Mouse (Mus musculus): ENCODE measurements around the gene 1600002K03Rik. TPM values are rescaled to one million over a fixed set of nuclear protein-coding genes. Genes with fewer than 3 reads are reported as not detected.

The 1600002K03Rik gene
- polyA plus RNA-seq, 1 experiment, result 0.99 TPM

DNA sequence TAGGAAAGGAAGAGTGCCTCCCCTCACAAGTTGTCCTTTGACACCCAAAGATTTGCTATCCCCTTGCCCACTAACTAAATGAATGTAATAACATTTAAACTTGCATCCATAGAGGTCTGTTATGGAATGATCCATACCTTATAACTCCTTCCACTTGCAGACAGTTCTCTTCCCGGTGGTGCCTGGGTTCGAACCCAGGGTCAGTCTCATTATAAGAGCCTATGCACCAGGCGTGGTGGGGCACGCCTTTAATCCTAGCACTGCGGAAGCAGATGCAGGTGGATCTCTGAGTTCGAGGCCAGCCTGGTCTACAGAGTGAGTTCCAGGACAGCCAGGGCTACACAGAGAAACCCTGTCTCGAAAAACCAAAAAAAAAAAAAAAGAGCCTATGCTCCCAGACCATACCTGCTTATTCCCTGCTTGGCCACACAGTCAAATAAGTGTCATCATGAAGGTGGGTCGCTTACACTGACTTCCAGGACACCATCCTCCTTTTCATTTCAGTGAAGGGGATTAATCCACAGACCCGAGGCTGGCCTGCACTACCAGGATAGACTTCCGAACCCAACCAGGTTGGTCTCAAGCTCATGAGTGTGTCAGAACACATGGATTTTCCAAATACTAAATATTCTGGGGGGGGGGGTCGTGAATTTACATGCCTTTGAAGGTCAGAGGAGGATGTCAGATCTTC, 32.6 kb upstream of the 1600002K03Rik start:
- Histone ChIP-seq H3K4me3 (replicated peaks) (no peak overlapping the region), H3K36me3 (ENCODE audit: control insufficient read depth) (peaks cover 24% of the 10 kb centered on the region), H3K4me1 (ENCODE audit: control insufficient read depth) (peaks cover 89% of the 10 kb centered on the region), H3K9me3 (ENCODE audit: control insufficient read depth, low read length) (peaks cover 7% of the 10 kb centered on the region), H3K27me3 (ENCODE audit: control insufficient read depth) (peaks cover 52% of the 10 kb centered on the region)
- no peak for TF ChIP-seq TAL1 (IDR thresholded peaks at IDR 0.05; ENCODE audit: low read length)
- TF ChIP-seq GATA1 (IDR thresholded peaks at IDR 0.05; ENCODE audit: low read length), result no peak

DNA sequence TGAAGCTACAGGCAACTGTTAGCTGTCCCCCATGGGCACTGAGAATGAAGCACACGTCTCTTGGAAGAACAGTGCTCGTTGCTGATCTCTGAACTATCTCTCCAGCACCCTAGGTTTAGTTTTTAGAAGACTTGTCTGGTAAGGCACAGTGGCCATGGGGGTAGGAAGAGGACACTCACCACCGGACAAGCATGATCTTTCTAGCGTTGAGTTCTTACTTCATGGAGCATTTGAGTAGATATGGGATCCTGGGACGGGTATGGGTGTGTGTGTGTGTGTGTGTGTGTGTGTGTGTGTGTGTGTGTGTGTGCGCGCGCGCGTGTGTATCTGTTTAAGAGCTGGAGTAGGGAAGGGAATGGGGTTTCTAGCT, 32.1 kb upstream of the 1600002K03Rik start, which contains the start of gene Cbarp:
Gene Cbarp, minus strand, starts transcription at position 170 of the 370 bp plus-strand sequence.
- Histone ChIP-seq H3K9me3 (ENCODE audit: control insufficient read depth, low read length) (peaks cover 7% of the 10 kb centered on the region), H3K36me3 (ENCODE audit: control insufficient read depth) (peaks cover 28% of the 10 kb centered on the region), H3K27me3 (ENCODE audit: control insufficient read depth) (peaks cover 47% of the 10 kb centered on the region), H3K4me3 (replicated peaks) (peak within 1 kb of the TSS; percentile 86), H3K4me1 (ENCODE audit: control insufficient read depth) (peaks cover 92% of the 10 kb centered on the region)
- no peak for TF ChIP-seq TAL1 (IDR thresholded peaks at IDR 0.05; ENCODE audit: low read length)
- no peak for TF ChIP-seq GATA1 (IDR thresholded peaks at IDR 0.05; ENCODE audit: low read length)

DNA sequence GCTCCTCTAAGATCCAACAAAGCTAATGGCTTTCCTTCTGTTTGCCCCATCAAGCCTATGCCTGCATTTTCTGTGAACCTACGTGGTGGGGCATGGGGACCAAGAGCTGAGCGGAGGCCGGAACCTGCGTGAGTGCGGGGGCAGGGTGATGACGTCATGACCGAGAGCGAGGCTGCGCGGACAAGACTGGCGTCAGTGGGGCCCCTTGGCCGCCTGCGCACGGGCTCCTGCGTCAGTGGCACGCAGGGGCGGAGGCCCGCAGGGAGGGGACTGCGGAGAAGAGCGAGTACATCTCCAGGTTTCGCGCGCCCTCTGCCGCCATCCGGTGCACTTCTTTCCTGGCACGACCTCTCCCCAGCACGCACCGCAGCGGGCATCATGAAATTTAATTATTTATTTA, 31.5 kb upstream of the 1600002K03Rik start:
- H3K27me3 ChIP-seq (ENCODE audit: control insufficient read depth), result peaks cover 41% of the 10 kb centered on the region
- peaks cover 5% of the 10 kb centered on the region; the same call in 1 of the 2 replicates for H3K9me3 ChIP-seq (ENCODE audit: control insufficient read depth, low read length)
- H3K4me1 ChIP-seq (ENCODE audit: control insufficient read depth), result peaks cover 96% of the 10 kb centered on the region
- TF ChIP-seq TAL1 (IDR thresholded peaks at IDR 0.05; ENCODE audit: low read length) (no peak), GATA1 (IDR thresholded peaks at IDR 0.05; ENCODE audit: low read length) (no peak)
- peaks cover 34% of the 10 kb centered on the region for H3K36me3 ChIP-seq (ENCODE audit: control insufficient read depth)
- peak overlapping the region; percentile 86 for H3K4me3 ChIP-seq (replicated peaks)

DNA sequence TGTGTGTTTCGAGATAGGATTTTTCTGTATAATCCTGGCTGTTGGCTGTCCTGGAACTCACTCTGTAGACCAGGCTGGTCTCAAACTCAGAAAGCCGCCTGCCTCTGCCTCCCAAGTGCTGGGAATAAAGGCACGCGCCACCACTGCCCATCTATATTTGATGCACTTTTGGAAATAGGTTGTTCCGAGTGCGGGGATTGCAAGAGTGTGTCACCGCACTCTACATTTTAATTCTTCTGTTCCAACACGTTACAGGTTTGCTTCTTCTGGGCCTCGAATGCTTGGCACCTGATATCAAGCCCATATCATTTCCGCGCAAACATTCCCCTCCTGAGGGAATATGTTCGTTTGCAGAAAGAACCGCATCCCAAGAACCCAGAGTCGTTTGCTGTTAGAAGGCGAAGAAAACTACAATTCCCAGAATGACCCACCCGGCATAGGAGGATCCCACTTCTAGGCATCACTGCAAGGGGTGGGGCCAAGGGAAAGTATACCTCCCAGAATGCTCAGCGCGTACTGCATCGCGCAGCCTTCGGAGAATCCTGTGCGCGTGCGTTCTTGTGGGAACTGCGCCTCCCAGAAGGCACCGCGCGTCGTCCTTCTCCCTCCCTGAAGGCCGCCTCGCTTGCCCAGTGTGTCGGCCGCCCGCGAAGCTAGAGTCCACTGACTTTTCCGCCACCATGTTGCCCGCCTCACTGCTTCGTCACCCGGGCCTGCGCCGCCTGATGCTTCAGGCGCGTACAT, 30.8 kb upstream of the 1600002K03Rik start:
- Histone ChIP-seq H3K27me3 (ENCODE audit: control insufficient read depth) (peaks cover 34% of the 10 kb centered on the region), H3K36me3 (ENCODE audit: control insufficient read depth) (peaks cover 41% of the 10 kb centered on the region), H3K4me3 (replicated peaks) (peak overlapping the region; percentile 86), H3K9me3 (ENCODE audit: control insufficient read depth, low read length) (peaks cover 2% of the 10 kb centered on the region; the same call in 1 of the 2 replicates), H3K4me1 (ENCODE audit: control insufficient read depth) (peaks cover 98% of the 10 kb centered on the region)
- TF ChIP-seq GATA1 (IDR thresholded peaks at IDR 0.05; ENCODE audit: low read length) (no peak), TAL1 (IDR thresholded peaks at IDR 0.05; ENCODE audit: low read length) (no peak)

DNA sequence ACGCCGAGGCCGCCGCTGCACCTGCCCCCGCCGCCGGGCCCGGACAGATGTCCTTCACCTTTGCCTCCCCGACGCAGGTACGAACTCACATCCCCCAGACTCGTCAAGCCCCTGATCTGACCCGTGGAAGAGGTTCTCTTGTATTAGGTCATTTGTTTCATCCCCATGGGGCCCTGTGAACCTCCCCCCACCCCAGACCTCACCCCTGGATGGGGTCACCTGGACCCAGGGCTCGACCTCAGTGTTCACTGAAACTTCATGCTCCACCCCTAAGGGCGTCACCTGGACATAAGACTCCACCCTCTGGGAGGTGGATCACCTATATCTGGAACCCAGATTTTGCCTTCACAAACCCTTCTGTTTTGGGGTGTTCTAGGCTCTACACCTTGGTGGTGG, 30.2 kb upstream of the 1600002K03Rik start:
- peaks cover 98% of the 10 kb centered on the region for H3K4me1 ChIP-seq (ENCODE audit: control insufficient read depth)
- peaks cover 28% of the 10 kb centered on the region for H3K27me3 ChIP-seq (ENCODE audit: control insufficient read depth)
- peaks cover 46% of the 10 kb centered on the region for H3K36me3 ChIP-seq (ENCODE audit: control insufficient read depth)
- no peaks in the 10 kb centered on the region; the same call in 1 of the 2 replicates for H3K9me3 ChIP-seq (ENCODE audit: control insufficient read depth, low read length)
- no peak for TF ChIP-seq GATA1 (IDR thresholded peaks at IDR 0.05; ENCODE audit: low read length)
- no peak for TF ChIP-seq TAL1 (IDR thresholded peaks at IDR 0.05; ENCODE audit: low read length)
- H3K4me3 ChIP-seq (replicated peaks), result peak overlapping the region; percentile 86

DNA sequence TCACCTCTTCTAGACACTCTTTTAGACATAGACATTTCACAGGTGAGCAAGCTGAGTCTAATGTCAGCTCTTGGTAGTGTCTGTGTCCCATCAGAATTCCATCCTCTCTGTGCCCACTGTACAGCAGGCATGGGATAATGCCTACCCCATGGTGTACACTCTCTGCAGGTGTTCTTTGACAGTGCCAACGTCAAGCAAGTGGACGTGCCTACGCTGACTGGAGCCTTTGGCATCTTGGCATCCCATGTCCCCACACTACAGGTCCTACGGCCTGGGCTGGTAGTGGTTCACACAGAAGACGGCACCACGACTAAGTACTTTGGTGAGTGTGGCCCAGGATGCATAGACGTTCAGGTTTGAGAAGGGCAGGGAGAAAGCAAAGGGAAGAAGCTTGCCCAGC, 29.1 kb upstream of the 1600002K03Rik start:
- peak overlapping the region; percentile 86 for H3K4me3 ChIP-seq (replicated peaks)
- peaks cover 96% of the 10 kb centered on the region for H3K4me1 ChIP-seq (ENCODE audit: control insufficient read depth)
- H3K9me3 ChIP-seq (ENCODE audit: control insufficient read depth, low read length), result no peaks in the 10 kb centered on the region; the same call in 1 of the 2 replicates
- peaks cover 17% of the 10 kb centered on the region for H3K27me3 ChIP-seq (ENCODE audit: control insufficient read depth)
- TF ChIP-seq GATA1 (IDR thresholded peaks at IDR 0.05; ENCODE audit: low read length) (no peak), TAL1 (IDR thresholded peaks at IDR 0.05; ENCODE audit: low read length) (no peak)
- H3K36me3 ChIP-seq (ENCODE audit: control insufficient read depth), result peaks cover 48% of the 10 kb centered on the region

DNA sequence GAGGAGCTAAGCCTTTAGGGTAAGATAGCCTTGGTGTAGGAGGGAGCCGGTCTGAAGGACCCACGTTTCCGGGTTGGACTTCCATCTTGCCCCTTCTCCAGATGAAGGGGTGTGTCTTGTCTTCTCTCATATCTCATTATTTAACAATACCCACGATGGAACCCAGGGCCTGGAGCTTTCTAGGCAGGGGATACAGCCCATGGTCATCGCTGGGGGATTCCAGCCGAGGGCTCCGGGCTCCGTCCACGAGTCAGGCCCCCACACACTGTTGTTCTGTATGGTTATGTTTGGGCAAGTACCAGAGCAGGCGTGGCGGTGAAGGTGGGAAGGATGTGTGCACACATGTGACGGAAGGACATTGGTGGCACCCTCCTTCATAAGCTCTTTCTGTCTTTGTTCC, 28.6 kb upstream of the 1600002K03Rik start:
- peaks cover 48% of the 10 kb centered on the region for H3K36me3 ChIP-seq (ENCODE audit: control insufficient read depth)
- H3K27me3 ChIP-seq (ENCODE audit: control insufficient read depth), result peaks cover 12% of the 10 kb centered on the region
- no peaks in the 10 kb centered on the region for H3K9me3 ChIP-seq (ENCODE audit: control insufficient read depth, low read length)
- H3K4me3 ChIP-seq (replicated peaks), result no peak overlapping the region
- TF ChIP-seq TAL1 (IDR thresholded peaks at IDR 0.05; ENCODE audit: low read length) (no peak), GATA1 (IDR thresholded peaks at IDR 0.05; ENCODE audit: low read length) (no peak)
- H3K4me1 ChIP-seq (ENCODE audit: control insufficient read depth), result peaks cover 95% of the 10 kb centered on the region

DNA sequence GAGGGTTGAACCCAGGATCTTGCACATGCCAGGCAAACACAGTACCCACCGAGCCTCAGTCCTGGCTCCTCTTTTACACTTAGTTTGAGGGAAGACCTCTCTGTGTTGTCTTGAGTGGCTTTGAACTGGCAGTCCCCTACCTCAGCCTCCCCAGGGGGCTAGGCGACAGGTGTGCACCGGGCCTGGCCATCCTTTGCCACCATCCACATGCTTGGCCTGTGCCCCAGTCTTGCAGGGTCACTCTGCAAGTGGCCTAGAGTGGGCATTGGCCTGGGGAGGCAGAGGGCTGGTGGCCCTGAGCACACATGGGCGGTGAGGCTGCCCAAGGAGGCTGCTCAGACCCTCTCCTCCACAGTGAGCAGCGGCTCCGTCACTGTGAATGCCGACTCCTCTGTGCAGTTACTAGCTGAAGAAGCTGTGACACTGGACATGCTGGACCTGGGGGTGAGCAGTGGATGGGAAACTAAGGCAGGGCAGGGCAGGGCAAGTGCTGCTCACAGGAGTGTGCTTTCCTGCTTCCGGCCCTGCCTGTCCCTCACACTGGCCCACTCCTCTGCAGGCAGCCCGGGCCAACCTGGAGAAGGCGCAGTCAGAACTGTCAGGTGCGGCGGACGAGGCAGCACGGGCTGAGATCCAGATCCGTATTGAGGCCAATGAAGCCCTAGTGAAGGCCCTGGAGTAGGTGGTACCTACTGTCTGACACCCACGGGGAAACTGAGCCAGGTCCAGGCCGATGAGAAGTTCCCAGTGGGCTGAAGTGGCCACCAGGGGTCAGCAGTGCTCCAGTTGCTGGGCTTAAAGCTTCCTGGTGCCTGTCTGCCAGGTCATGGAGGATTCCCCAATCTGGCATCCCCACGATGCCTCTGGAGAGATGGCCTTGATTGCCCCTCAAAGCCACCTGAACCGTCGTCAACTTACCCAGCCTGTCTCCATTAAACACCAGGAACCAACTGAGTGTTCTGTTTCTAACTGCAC, 27.6 kb upstream of the 1600002K03Rik start:
- peaks cover 55% of the 10 kb centered on the region for H3K36me3 ChIP-seq (ENCODE audit: control insufficient read depth)
- H3K27me3 ChIP-seq (ENCODE audit: control insufficient read depth), result peaks cover 2% of the 10 kb centered on the region
- H3K4me1 ChIP-seq (ENCODE audit: control insufficient read depth), result peaks cover 95% of the 10 kb centered on the region
- no peaks in the 10 kb centered on the region for H3K9me3 ChIP-seq (ENCODE audit: control insufficient read depth, low read length)
- TF ChIP-seq GATA1 (IDR thresholded peaks at IDR 0.05; ENCODE audit: low read length), result no peak
- no peak for TF ChIP-seq TAL1 (IDR thresholded peaks at IDR 0.05; ENCODE audit: low read length)
- H3K4me3 ChIP-seq (replicated peaks), result no peak overlapping the region
